Mouse (Mus musculus) hindlimb bud, embryonic 11.5 days (tissue): ENCODE measurements at regions not wholly inside any gene's neighbourhood (a gene's known extent, or its start where the extent isn't known, plus 50 kb on each side); places are given as distances from the start of the nearest gene placed in this dataset.

Experiments
- DNase-seq: peaks from one replicate; pipeline ENCODE4 v3.0.0-alpha.2; 2012; ENCODE audit warnings: low read depth, low spot score; ENCODE audit errors: extremely low spot score

DNA sequence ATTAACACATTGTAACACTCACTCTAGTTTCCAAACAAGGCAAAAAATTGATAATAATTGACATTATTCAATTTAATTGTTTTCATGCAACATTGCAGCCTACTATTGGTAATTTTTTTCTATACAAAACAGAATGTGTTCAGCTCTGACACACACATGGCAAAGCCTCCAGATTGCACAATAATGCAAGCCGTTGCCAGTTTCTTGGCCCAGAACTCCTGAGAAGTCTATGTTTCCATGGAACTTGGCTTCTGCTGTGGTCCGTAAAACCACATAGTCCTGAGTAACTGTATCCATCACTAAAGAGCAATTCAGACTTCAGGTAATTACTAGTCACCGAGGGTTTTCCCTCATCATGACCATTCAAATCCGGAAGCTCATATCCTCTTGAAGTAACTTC is 684.4 kb upstream of the Adamts5 start:
- no peak for DNase-seq

GRCm38 (mm10) chr16:86578281-86578680 is 676.7 kb upstream of the Adamts5 start:
- DNase-seq, result no peak

DNA sequence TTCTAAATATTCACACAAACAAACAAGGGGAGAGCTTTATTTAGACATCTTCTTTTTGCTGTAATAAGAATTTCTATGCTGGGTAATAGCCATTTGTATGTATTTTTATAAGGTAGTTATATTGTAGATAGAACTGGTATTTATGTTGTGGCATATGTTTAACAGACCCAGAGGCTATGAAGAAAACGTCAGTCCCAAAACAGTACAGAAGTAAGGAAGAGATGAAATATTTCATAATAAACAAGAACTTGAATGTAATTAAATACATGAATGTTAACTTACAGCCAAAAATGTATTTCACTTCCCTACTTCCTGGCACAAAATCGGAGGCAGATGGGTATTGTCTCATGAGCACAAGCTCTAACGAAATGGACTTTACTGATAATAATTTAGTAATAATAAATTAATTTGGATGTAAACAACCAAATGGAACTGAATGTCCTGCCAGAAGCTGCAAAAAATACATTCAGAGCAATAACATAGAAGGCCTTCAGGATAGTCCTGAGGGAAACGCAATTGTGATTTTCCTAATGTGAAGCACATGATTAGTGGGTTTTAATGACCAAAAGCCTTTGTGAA is 645.9 kb upstream of the Adamts5 start:
- DNase-seq, result no peak

- no peak for DNase-seq
Measured at GRCm38 (mm10) chr16:86546905-86547304, 645.3 kb upstream of the Adamts5 start.

DNA sequence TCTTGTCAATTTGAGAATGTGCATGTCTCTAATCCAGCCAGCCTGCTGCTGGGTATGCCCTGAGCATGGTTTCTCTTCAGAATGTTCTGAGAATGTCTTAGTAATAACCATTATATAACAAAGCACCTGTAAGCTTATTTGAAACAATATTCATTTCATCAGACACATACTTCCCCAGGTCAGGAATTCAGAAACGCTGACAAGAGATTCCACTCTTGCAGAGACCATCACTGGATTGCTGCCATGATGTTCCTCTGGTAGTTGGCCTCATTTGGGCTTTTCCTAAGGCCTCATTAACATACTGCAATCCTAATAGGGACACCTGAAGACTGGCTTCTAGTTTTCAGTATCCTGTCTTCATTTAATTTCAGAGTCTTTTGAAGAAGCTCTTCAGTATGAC is 642.5 kb upstream of the Adamts5 start:
- no peak for DNase-seq

DNA sequence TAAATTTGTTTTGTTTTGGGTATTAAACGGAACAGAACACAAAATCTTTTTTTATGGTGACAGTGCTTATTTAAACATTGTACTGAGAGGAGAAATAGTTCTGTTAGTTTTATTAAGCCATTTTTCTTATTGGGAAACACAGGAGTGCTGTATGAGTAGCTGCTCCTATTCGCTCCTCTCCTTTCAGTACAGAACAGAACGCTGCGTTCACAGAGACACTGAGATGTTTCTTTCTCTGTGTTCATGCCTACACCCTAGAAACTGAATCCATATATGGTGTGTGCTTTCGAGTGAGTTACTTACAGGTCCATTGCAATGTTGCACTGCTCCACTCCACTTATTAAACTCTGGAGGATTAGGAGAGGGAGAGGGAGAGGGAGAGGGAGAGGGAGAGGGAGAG is 634.9 kb upstream of the Adamts5 start:
- DNase-seq, result no peak

- DNase-seq, result no peak
Measured at GRCm38 (mm10) chr16:86524135-86524534, 622.5 kb upstream of the Adamts5 start.

DNA sequence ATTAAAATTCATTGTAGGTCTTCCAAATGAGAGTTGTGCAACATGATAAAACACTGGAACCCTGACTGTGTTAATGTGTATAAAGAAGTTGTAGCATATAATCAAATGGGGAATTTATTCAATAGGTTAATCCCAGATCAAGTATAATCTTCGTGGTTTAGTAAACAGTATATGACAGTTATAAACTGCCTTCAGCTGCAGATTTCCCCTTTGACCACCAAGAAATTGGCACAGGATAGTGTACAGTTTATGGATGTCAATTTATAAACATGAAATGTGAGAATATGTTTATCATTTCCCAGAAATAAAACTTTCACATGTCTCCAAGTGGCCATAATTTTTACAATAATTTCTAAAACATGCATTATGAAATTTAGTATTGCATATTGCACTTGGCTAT is 615.3 kb upstream of the Adamts5 start:
- no peak for DNase-seq

DNA sequence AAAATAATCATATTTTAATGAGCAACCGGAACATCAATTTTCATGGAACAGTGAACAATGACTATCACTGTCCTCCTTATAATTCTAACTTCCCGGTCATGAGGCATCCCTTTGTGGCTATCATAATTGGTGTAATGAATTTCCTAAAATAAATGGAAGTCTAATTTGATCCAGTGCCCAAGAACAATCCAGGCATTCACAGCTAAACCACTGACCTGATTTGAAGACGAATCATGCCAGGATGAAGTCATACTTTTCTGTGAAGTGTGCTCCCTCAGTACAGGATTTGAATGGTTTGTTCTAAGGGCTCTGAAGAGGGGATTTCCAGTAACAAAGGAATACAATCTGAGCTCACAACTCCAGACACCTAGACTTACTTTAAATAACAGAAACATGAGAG is 614.5 kb upstream of the Adamts5 start:
- no peak for DNase-seq

- DNase-seq, result no peak
Measured at GRCm38 (mm10) chr16:86501074-86501952, 599.7 kb upstream of the Adamts5 start.

DNA sequence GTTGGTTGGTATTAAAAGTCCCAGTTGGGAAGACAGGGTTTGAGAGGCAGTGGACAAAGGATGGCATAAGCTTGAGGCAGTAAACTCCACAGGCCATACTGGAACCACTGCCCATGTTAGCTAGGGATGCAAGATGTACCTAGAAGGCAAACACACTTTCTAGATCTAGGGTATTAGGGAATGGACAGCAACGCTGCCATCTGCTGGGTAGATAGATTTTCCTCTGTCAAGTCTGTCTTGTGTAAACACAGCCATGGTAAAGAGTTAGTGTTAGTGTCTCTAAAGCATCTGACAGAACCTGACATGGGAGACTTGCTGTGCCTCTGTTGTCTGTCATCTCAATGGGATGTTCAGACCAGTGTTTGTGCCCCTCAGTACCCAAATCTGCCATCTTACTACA is 573.5 kb upstream of the Adamts5 start:
- no peak for DNase-seq

DNA sequence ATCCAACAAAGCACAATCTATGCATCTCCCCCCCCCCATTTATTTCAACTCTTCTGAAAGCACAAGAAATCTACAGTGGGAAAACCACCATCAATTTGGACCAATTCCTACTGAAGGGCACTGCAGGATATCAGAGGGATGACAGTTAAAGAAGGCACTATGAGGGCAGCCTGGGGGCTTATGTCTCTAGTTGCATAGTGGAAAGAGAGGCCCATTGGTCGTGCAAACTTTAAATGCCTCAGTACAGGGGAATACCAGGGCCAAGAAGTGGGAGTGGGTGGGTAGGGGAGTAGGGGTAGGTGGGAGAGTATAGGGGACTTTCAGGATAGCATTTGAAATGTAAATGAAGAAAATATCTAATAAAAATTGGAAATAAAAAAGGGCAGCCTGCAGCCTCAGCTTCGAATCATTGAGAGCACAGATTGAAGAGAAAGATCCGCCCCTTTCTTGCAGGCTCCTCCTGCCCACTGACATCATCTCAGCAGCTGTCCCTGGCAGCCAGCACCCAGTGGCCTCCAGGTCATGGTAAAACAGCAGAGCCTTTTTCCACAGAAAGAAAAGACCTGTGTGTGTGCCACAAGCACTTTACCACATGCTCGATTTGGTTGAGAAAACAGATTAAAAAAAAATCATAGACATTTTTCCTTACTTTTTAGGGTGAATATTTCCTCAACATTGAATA is 571.6 kb upstream of the Adamts5 start:
- no peak for DNase-seq

DNA sequence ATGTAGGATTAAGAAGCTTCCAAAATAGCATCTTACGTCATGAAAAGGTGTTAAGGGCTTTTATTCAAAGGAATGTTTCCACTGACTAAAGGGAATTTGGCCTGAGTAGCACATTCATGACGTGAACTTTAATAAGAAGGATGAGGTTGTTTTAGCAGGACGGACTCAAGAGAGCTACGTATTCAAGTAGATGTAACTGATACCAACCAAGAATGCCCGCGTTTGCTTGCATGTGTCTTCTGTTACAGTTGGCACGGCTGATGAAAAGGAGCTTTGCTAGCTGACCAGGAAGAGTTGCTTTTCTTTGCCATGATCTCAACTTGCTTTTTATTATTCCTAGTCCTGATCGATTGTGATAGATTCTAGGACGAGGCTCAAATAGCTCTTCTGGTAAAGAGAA is 559.4 kb upstream of the Adamts5 start:
- no peak for DNase-seq

DNA sequence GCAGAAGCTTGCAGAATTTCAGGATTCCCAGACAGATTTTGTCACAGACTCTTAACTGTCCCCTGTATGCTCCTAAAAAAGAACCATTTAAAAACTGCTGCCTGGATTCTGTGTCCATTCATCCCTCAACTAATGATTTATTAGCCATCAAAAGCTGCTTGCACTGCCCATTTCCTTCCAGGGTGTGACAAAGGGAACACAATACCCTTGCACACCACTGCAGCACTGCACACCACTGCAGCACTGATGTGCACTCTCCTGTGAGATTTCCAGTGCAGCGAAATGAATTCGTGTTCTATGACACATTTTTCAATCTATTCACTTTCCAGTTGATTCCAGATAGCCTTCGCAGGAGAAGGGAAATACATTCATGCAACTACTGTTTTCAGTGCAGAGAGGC is 555.0 kb upstream of the Adamts5 start:
- no peak for DNase-seq

- no peak for DNase-seq
Measured at GRCm38 (mm10) chr16:86454810-86455209, 553.2 kb upstream of the Adamts5 start.

DNA sequence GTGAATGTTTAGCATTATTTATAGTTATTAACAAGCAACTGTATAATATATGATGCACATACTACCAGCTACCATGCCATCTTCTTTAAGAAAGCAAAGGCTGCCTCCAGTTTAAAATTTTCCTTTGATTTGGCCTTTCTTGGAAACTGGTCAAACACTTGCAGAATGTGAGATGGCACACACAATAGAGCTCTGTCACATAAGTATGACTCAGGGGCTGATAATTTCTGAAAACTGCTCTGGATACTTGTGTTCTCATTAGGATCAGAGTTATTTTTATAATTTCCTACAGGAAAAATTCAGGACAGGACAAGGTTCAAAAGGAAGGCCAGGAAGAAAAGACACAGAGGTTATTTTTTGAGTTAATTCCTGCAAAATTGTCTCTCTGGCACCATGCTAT is 552.4 kb upstream of the Adamts5 start:
- DNase-seq, result no peak

DNA sequence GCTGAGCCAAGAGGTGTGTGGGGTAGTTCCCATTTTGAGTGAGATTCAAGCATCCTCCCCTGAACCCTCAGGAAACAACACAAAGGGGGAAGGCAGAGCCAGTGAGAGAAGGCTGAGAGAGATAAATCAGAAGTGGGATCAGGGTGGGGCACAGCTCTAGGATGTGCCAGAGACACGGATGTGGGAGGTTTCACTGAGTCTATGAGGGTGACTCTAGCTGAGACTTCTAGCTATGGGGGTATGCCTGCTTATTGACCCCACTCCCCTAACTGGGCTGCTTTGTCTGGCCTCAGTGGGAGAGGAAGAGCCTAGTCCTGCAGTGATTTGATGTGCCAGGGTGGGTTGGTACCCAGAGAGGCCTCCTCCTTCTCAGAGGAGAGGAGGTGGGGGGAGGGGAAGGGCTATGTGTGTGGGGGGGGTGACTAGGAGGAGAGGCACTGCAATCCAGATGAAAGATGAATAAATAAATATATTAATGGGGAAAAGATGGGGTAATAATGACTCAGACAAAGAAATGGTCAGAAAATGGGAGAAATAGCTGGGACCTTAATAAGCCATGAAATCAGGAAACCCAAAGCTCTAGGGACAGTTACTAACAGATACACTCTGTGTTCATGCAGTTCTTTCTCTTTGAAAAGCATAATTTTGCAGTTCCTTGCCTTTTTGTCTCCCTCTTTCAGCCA is 547.0 kb upstream of the Adamts5 start:
- no peak for DNase-seq

- peak; percentile 53 for DNase-seq
Measured at GRCm38 (mm10) chr16:86419458-86419857, 517.8 kb upstream of the Adamts5 start.

GRCm38 (mm10) chr16:86404309-86404708 is 502.7 kb upstream of the Adamts5 start:
- DNase-seq, result no peak

- no peak for DNase-seq
Measured at GRCm38 (mm10) chr16:86401381-86401780, 499.8 kb upstream of the Adamts5 start.

DNA sequence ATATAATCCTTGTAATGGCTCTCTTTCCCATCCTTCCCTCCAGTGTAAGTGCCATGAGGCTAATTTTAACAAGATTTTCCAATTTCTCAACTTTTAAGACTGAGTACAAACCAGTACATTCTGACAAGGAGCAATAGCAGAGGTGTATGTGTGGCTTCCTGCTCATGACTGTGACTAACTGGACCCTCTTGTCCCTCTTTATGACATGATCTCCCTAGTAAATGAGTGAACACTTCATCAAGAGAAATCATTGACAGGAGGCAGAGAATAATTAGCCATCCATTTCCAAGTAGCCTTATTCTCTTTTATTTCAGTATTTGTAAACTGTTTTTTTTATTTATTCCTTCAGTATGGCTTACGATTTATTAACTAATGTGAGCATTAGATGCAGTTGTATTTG is 497.7 kb upstream of the Adamts5 start:
- no peak for DNase-seq

- no peak for DNase-seq
Measured at GRCm38 (mm10) chr16:86397521-86397920, 495.9 kb upstream of the Adamts5 start.
